Mouse (Mus musculus) limb, embryonic 11.5 days (tissue): ENCODE measurements around the gene Mrps27. TPM values are rescaled to one million over a fixed set of nuclear protein-coding genes. Genes with fewer than 3 reads are reported as not detected.

Experiments
- ATAC-seq: fragments of 200-750 bp; cut with Nextera tagmentation; 2 replicates; pipeline ENCODE4 v1.8.0; 2017; ENCODE audit warnings: low read depth; ENCODE audit not compliant: insufficient number of reproducible peaks, low FRiP score, low TSS enrichment
- DNase-seq: peaks from one replicate; pipeline ENCODE4 v3.0.0-alpha.2; 2015; ENCODE audit warnings: low spot score
- H3K27ac ChIP-seq: fragments of 300-500 bp; sonication (generic); replicated peaks from 2 replicates; pipeline ENCODE4 v1.5.1; 2014; ENCODE audit warnings: low read depth, mild to moderate bottlenecking, low read length
- H3K27me3 ChIP-seq: fragments of 300-500 bp; sonication (generic); 2 replicates; pipeline ENCODE4 v1.6.1; 2014; ENCODE audit warnings: mild to moderate bottlenecking, low read length, mixed read lengths; ENCODE audit not compliant: control insufficient read depth, insufficient read depth
- H3K36me3 ChIP-seq: fragments of 300-500 bp; sonication (generic); 2 replicates; pipeline ENCODE4 v1.6.1; 2014; ENCODE audit warnings: mild to moderate bottlenecking, low read length, moderate library complexity, mixed read lengths; ENCODE audit not compliant: control insufficient read depth, insufficient read depth
- H3K4me1 ChIP-seq: fragments of 300-500 bp; sonication (generic); 2 replicates; pipeline ENCODE4 v1.6.1; 2014; ENCODE audit warnings: low read length, mixed read lengths; ENCODE audit not compliant: control insufficient read depth, insufficient read depth
- H3K4me2 ChIP-seq: fragments of 300-500 bp; sonication (generic); 2 replicates; pipeline ENCODE4 v1.6.1; 2014; ENCODE audit warnings: low read depth, mild to moderate bottlenecking, moderate library complexity; ENCODE audit not compliant: severe bottlenecking
- H3K4me3 ChIP-seq: fragments of 300-500 bp; sonication (generic); 2 replicates; pipeline ENCODE4 v1.5.1; 2014; ENCODE audit warnings: low read depth, low read length
- H3K9ac ChIP-seq: fragments of 300-500 bp; sonication (generic); 2 replicates; pipeline ENCODE4 v1.6.1; 2014; ENCODE audit warnings: mild to moderate bottlenecking, low read length
- H3K9me3 ChIP-seq: fragments of 300-500 bp; sonication (generic); 2 replicates; pipeline ENCODE4 v1.6.1; 2016; ENCODE audit warnings: low read length; ENCODE audit not compliant: control insufficient read depth
- WGBS: fragments of 180-500 bp; shearing (Covaris S2); extraction: QIAGEN DNeasy Blood & Tissue Kit; methylation state at CpG from one replicate; pipeline ENCODE4 v1.1.7; 2014; 5-methylcytosine and 5-hydroxymethylcytosine counted together
- polyA plus RNA-seq: library from polyadenylated mRNA; unstranded; fragments of >200 nt; fragmentation: Nextera tagmentation; extraction: Ambion mirVana; gene quantifications from 2 replicates; pipeline ENCODE4 v1.2.1, GENCODE M21; 2014

The Mrps27 gene
- polyA plus RNA-seq, 1 experiment from 2014 or later, result 76.4 TPM

- peaks cover 31% of the 10 kb centered on the region for H3K4me1 ChIP-seq
- no peak for ATAC-seq
- H3K36me3 ChIP-seq, result peaks cover 7% of the 10 kb centered on the region; the same call in 1 of the 2 replicates
Observed at GRCm38 (mm10) chr13:99416601-99417000, 72.0 kb downstream of the Mrps27 start.

GRCm38 (mm10) chr13:99423581-99423980 is 79.0 kb downstream of the Mrps27 start:
- Histone ChIP-seq H3K4me3 (no peak overlapping the region), H3K9ac (no peak overlapping the region)
- ATAC-seq, result no peak

More at GRCm38 (mm10) chr13:99416601-99417000, 72.0 kb downstream of the Mrps27 start:
- no peak for DNase-seq
- Histone ChIP-seq H3K9ac (no peak overlapping the region), H3K27ac (no peak overlapping the region), H3K4me3 (no peak overlapping the region), H3K27me3 (no peaks in the 10 kb centered on the region), H3K9me3 (no peaks in the 10 kb centered on the region), H3K4me2 (no peak overlapping the region)
- WGBS, result 86% methylated on average over 9 of the region's 9 CpGs

GRCm38 (mm10) chr13:99433068-99434008 is 88.8 kb downstream of the Mrps27 start:
- Histone ChIP-seq H3K27me3 (no peaks in the 10 kb centered on the region), H3K9me3 (no peaks in the 10 kb centered on the region), H3K4me3 (no peak overlapping the region), H3K9ac (no peak overlapping the region), H3K36me3 (peaks cover 5% of the 10 kb centered on the region; the same call in 1 of the 2 replicates), H3K4me2 (no peak overlapping the region), H3K27ac (no peak overlapping the region), H3K4me1 (no peaks in the 10 kb centered on the region)
- WGBS, result 96% methylated on average over 29 of the region's 29 CpGs
- no peak for DNase-seq
- ATAC-seq, result no peak

More at GRCm38 (mm10) chr13:99423581-99423980, 79.0 kb downstream of the Mrps27 start:
- DNase-seq, result no peak
- Histone ChIP-seq H3K4me2 (no peak overlapping the region), H3K9me3 (no peaks in the 10 kb centered on the region), H3K27me3 (no peaks in the 10 kb centered on the region), H3K27ac (no peak overlapping the region), H3K4me1 (no peaks in the 10 kb centered on the region), H3K36me3 (no peaks in the 10 kb centered on the region)
- 76% methylated on average over 13 of the region's 13 CpGs for WGBS

- Histone ChIP-seq H3K27ac (no peak overlapping the region), H3K4me3 (no peak overlapping the region), H3K27me3 (no peaks in the 10 kb centered on the region), H3K9me3 (no peaks in the 10 kb centered on the region), H3K4me2 (no peak overlapping the region), H3K36me3 (peaks cover 5% of the 10 kb centered on the region; the same call in 1 of the 2 replicates), H3K4me1 (no peaks in the 10 kb centered on the region), H3K9ac (no peak overlapping the region)
- 95% methylated on average over 9 of the region's 9 CpGs for WGBS
- DNase-seq (no peak), ATAC-seq (no peak)
Observed at GRCm38 (mm10) chr13:99434494-99434893, 89.9 kb downstream of the Mrps27 start.

- no peak for ATAC-seq
- no peak for DNase-seq
- Histone ChIP-seq H3K4me3 (no peak overlapping the region), H3K4me2 (no peak overlapping the region), H3K9me3 (no peaks in the 10 kb centered on the region), H3K4me1 (peaks cover 6% of the 10 kb centered on the region), H3K36me3 (peaks cover 3% of the 10 kb centered on the region; the same call in 1 of the 2 replicates), H3K27me3 (no peaks in the 10 kb centered on the region), H3K27ac (no peak overlapping the region), H3K9ac (no peak overlapping the region)
Observed at GRCm38 (mm10) chr13:99437051-99437450, 92.5 kb downstream of the Mrps27 start.

GRCm38 (mm10) chr13:99439357-99439756 is 94.8 kb downstream of the Mrps27 start:
- WGBS, result 91% methylated on average over 5 of the region's 5 CpGs

GRCm38 (mm10) chr13:99440228-99440627 is 95.6 kb downstream of the Mrps27 start:
- no peak for ATAC-seq
- Histone ChIP-seq H3K9ac (no peak overlapping the region), H3K4me1 (peaks cover 23% of the 10 kb centered on the region), H3K4me2 (no peak overlapping the region), H3K9me3 (no peaks in the 10 kb centered on the region), H3K36me3 (no peaks in the 10 kb centered on the region), H3K27me3 (no peaks in the 10 kb centered on the region), H3K4me3 (no peak overlapping the region), H3K27ac (no peak overlapping the region)
- 86% methylated on average over 2 of the region's 2 CpGs for WGBS
- DNase-seq, result no peak

More at GRCm38 (mm10) chr13:99439357-99439756, 94.8 kb downstream of the Mrps27 start:
- H3K4me2 ChIP-seq, result no peak overlapping the region
- no peak overlapping the region for H3K27ac ChIP-seq
- no peaks in the 10 kb centered on the region for H3K36me3 ChIP-seq
- no peaks in the 10 kb centered on the region for H3K27me3 ChIP-seq
- H3K9ac ChIP-seq, result no peak overlapping the region
- DNase-seq, result no peak
- ATAC-seq, result no peak
- peaks cover 16% of the 10 kb centered on the region for H3K4me1 ChIP-seq
- no peak overlapping the region for H3K4me3 ChIP-seq
- no peaks in the 10 kb centered on the region for H3K9me3 ChIP-seq

GRCm38 (mm10) chr13:99441700-99442433 is 97.3 kb downstream of the Mrps27 start:
- H3K9me3 ChIP-seq, result no peaks in the 10 kb centered on the region
- H3K9ac ChIP-seq, result no peak overlapping the region
- no peaks in the 10 kb centered on the region for H3K27me3 ChIP-seq
- peak; percentile 53 for DNase-seq
- no peaks in the 10 kb centered on the region for H3K36me3 ChIP-seq
- H3K4me1 ChIP-seq, result peaks cover 23% of the 10 kb centered on the region
- peak; percentile 69 for ATAC-seq
- peak overlapping the region; percentile 30; the same call in 1 of the 2 replicates for H3K27ac ChIP-seq
- H3K4me2 ChIP-seq, result no peak overlapping the region
- 46% methylated on average over 18 of the region's 18 CpGs for WGBS
- no peak overlapping the region for H3K4me3 ChIP-seq
